Mouse (Mus musculus): Measurements from ENCODE around the gene Fam207a.

DNA sequence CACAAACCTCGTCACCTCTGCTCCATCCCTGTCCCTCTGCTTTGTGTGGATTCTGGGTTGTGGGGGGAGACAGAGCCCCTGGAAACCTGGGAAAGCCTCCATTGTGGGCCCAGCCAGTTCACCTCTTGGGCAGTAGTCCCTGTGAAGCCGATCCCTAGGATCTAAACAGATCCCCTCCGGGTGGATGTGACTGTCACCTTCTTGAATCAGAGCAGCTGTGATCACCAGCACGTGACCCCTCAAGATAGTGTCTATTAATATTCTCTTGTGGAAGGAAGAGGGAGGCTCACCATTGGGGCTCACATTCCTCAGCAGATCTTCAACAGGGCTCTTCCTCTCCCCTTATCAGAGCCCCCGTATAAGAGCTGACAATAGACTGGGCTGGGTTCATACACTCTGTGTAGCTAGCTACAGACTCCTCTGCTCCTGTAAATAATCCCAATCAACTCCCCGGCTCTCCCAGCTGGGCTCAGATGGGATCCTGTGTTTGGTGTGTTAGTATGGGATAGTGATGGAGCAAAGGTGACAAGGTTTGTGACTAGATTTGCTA, 66.8 kb downstream of the Fam207a start:
- TF ChIP-seq ZNF384 (IDR thresholded peaks at IDR 0.05; ENCODE audit: low read depth, low read length) (no peak), HCFC1 (IDR thresholded peaks at IDR 0.05; ENCODE audit: borderline replicate concordance, insufficient read depth, low read length) (no peak), CHD2 (IDR thresholded peaks at IDR 0.05; ENCODE audit: low read depth, low read length) (no peak), MAFK (IDR thresholded peaks at IDR 0.05; ENCODE audit: insufficient read depth, low read depth, low read length) (no peak)
